Mouse (Mus musculus): ENCODE measurements around the gene Slc27a1. TPM values are rescaled to one million over a fixed set of nuclear protein-coding genes. Genes with fewer than 3 reads are reported as not detected.

Gene Slc27a1
- polyA plus RNA-seq, 1 experiment from 2014 or later, result 50.5 TPM

DNA sequence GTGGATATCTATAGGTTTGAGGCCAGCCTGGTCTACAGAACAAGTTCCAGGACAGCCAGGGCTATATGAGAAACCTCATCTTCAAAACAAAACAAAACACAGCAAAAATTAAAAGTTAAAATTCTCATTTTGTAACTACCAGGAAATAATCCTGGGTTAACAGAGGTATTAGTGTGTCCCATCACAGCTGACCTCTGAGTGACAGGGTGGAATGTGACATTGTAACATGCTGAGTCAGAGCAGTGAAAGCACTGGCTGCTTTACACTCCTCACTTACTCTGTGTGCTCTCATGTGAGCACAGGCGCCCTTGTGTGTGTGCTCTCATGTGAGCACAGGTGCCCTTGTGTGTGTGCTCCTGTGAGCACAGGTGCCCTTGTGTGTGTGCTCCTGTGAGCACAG is 6.3 kb downstream of the Slc27a1 start:
- no peak for ATAC-seq (replicated peaks; ENCODE audit: low FRiP score, low read depth)
- Histone ChIP-seq H3K4me1 (replicated peaks; ENCODE audit: insufficient read depth, low read length) (no peaks in the 10 kb centered on the region; the same call in 1 of the 2 replicates), H3K9ac (ENCODE audit: low read depth, low read length) (no peak overlapping the region), H3K4me2 (ENCODE audit: low read length) (no peak overlapping the region), H3K27me3 (ENCODE audit: insufficient read depth, low read length) (no peaks in the 10 kb centered on the region), H3K36me3 (ENCODE audit: insufficient read depth, low read length) (no peaks in the 10 kb centered on the region), H3K27ac (no peak overlapping the region), H3K9me3 (replicated peaks; ENCODE audit: low read length) (no peaks in the 10 kb centered on the region), H3K4me3 (replicated peaks; ENCODE audit: low read depth, low read length) (no peak overlapping the region)
- no peak for DNase-seq (ENCODE audit: low spot score)
- WGBS, result 50% methylated on average over 1 of the region's 1 CpGs
- no peak for TF ChIP-seq CTCF (IDR thresholded peaks at IDR 0.05; ENCODE audit: low read depth)

DNA sequence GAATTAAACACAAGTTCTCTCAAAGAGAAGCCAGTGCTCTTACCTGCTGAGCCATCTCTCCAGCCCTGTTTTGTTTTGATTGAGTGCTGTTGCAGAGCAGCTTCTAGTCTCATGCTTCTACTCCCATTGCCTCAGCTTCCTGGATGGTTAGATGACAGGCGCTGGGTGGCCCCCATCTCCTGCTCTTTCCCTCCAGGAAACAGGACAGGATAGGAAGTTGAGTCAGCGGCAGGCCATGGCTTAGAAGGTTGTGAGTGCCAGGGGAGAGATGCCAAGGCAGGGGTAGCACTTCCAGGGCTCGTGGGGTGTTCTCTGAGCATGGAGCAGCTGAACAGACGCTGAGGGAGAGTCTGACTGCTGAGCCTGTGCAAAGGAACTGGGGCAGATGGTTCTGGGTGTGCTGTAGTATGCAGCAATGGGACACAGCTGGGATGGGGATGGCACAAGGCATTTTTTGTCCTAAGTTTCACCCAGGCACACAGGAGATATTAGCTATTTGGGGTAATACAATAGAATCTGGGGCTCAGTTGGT is 9.2 kb downstream of the Slc27a1 start:
- H3K9me3 ChIP-seq (replicated peaks; ENCODE audit: low read length), result no peaks in the 10 kb centered on the region
- no peak overlapping the region for H3K4me2 ChIP-seq (ENCODE audit: low read length)
- H3K27me3 ChIP-seq (ENCODE audit: insufficient read depth, low read length), result no peaks in the 10 kb centered on the region
- H3K9ac ChIP-seq (ENCODE audit: low read depth, low read length), result no peak overlapping the region
- 68% methylated on average over 4 of the region's 4 CpGs for WGBS
- no peak for TF ChIP-seq CTCF (IDR thresholded peaks at IDR 0.05; ENCODE audit: low read depth)
- DNase-seq (ENCODE audit: low spot score), result no peak
- no peaks in the 10 kb centered on the region for H3K4me1 ChIP-seq (replicated peaks; ENCODE audit: insufficient read depth, low read length)
- H3K27ac ChIP-seq, result no peak overlapping the region
- H3K4me3 ChIP-seq (replicated peaks; ENCODE audit: low read depth, low read length), result no peak overlapping the region
- ATAC-seq (replicated peaks; ENCODE audit: low FRiP score, low read depth), result no peak
- H3K36me3 ChIP-seq (ENCODE audit: insufficient read depth, low read length), result no peaks in the 10 kb centered on the region

DNA sequence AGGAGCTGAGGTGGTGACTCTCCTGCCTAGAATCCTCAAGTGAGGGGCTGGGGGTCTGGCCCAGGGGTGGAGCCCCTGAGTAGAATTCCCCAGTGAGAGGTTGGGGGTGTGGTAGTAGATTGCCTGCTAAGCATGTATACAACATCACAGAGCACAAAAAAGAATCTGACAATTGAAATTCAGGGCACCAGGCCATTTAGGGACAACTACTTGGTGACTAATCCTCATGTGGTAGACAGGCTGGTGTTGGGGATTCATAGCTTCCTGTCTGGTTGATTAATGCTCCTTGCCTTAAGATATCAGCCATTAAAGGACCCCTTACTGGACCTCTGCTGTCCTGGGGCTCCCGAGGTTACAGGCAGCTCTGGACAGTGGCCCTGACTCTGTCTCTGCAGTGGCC is 10.3 kb downstream of the Slc27a1 start:
- Histone ChIP-seq H3K4me3 (replicated peaks; ENCODE audit: low read depth, low read length) (no peak overlapping the region), H3K4me1 (replicated peaks; ENCODE audit: insufficient read depth, low read length) (no peaks in the 10 kb centered on the region), H3K27ac (no peak overlapping the region), H3K36me3 (ENCODE audit: insufficient read depth, low read length) (peaks cover under 1% of the 10 kb centered on the region; the same call in 1 of the 2 replicates), H3K9me3 (replicated peaks; ENCODE audit: low read length) (no peaks in the 10 kb centered on the region), H3K4me2 (ENCODE audit: low read length) (no peak overlapping the region), H3K27me3 (ENCODE audit: insufficient read depth, low read length) (no peaks in the 10 kb centered on the region), H3K9ac (ENCODE audit: low read depth, low read length) (no peak overlapping the region)
- WGBS, result 46% methylated on average over 1 of the region's 1 CpGs
- ATAC-seq (replicated peaks; ENCODE audit: low FRiP score, low read depth) (no peak), DNase-seq (ENCODE audit: low spot score) (no peak)
- TF ChIP-seq CTCF (IDR thresholded peaks at IDR 0.05; ENCODE audit: low read depth), result no peak

DNA sequence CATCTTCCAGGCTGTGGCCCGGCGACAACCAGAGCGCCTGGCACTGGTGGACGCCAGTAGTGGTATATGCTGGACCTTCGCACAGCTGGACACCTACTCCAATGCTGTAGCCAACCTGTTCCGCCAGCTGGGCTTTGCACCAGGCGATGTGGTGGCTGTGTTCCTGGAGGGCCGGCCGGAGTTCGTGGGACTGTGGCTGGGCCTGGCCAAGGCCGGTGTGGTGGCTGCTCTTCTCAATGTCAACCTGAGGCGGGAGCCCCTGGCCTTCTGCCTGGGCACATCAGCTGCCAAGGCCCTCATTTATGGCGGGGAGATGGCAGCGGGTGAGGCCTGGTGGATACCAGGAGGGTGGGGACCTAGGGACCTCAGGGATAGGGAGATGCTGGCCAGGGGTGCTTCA is 10.8 kb downstream of the Slc27a1 start:
- Histone ChIP-seq H3K27ac (no peak overlapping the region), H3K4me2 (ENCODE audit: low read length) (no peak overlapping the region), H3K9me3 (replicated peaks; ENCODE audit: low read length) (no peaks in the 10 kb centered on the region), H3K4me1 (replicated peaks; ENCODE audit: insufficient read depth, low read length) (no peaks in the 10 kb centered on the region), H3K36me3 (ENCODE audit: insufficient read depth, low read length) (peaks cover 5% of the 10 kb centered on the region; the same call in 1 of the 2 replicates), H3K4me3 (replicated peaks; ENCODE audit: low read depth, low read length) (no peak overlapping the region), H3K27me3 (ENCODE audit: insufficient read depth, low read length) (no peaks in the 10 kb centered on the region), H3K9ac (ENCODE audit: low read depth, low read length) (no peak overlapping the region)
- no peak for TF ChIP-seq CTCF (IDR thresholded peaks at IDR 0.05; ENCODE audit: low read depth)
- 91% methylated on average over 14 of the region's 14 CpGs for WGBS
- DNase-seq (ENCODE audit: low spot score) (no peak), ATAC-seq (replicated peaks; ENCODE audit: low FRiP score, low read depth) (no peak)

DNA sequence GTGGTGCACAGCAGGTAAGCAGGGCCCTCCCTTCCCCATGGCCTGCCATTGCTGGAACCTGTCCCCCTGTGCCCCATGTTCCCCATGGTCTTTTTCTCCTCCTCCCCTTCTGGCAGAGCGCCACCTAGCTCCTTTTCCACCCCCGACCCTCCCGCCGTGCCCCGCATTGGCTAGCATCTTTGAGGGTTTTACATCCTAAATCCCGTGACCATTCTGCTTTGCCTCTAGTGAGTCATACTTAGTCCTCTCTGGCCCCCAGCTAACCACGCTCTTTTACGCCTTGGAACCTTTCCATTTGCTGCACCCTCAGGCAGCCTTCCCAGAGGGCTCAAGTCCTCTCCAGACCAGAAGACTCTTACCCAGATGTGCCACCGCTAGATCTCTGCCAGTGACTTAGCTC is 11.5 kb downstream of the Slc27a1 start:
- no peak for ATAC-seq (replicated peaks; ENCODE audit: low FRiP score, low read depth)
- Histone ChIP-seq H3K27me3 (ENCODE audit: insufficient read depth, low read length) (no peaks in the 10 kb centered on the region), H3K4me2 (ENCODE audit: low read length) (no peak overlapping the region), H3K36me3 (ENCODE audit: insufficient read depth, low read length) (peaks cover 12% of the 10 kb centered on the region; the same call in 1 of the 2 replicates), H3K27ac (no peak overlapping the region), H3K9me3 (replicated peaks; ENCODE audit: low read length) (no peaks in the 10 kb centered on the region), H3K9ac (ENCODE audit: low read depth, low read length) (no peak overlapping the region), H3K4me1 (replicated peaks; ENCODE audit: insufficient read depth, low read length) (no peaks in the 10 kb centered on the region), H3K4me3 (replicated peaks; ENCODE audit: low read depth, low read length) (no peak overlapping the region)
- no peak for DNase-seq (ENCODE audit: low spot score)
- TF ChIP-seq CTCF (IDR thresholded peaks at IDR 0.05; ENCODE audit: low read depth), result no peak
- 65% methylated on average over 9 of the region's 9 CpGs for WGBS

DNA sequence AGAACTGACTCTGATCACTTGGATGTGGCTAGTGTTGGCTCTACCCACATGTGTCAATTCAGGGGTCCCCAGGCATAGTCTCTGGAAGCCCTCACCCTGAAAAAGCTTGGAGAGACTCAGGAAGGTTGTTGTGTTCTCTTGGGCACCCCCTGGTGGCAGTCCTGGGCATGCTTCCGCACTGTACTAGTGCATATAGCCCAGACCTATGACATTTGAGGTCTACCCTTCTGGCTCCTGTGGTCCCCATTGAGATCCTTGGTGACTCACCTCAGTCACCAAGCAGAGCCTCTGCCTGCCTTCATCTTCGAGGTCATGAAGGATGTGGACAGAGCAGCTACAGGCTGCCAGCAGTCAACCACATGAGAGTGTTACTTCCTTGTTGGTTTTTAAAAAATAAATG is 18.2 kb downstream of the Slc27a1 start:
- peak; percentile 75 for TF ChIP-seq CTCF (IDR thresholded peaks at IDR 0.05; ENCODE audit: low read depth)
- Histone ChIP-seq H3K27me3 (ENCODE audit: insufficient read depth, low read length) (no peaks in the 10 kb centered on the region), H3K4me1 (replicated peaks; ENCODE audit: insufficient read depth, low read length) (no peaks in the 10 kb centered on the region), H3K9ac (ENCODE audit: low read depth, low read length) (no peak overlapping the region), H3K4me3 (replicated peaks; ENCODE audit: low read depth, low read length) (no peak overlapping the region), H3K9me3 (replicated peaks; ENCODE audit: low read length) (no peaks in the 10 kb centered on the region), H3K27ac (no peak overlapping the region), H3K36me3 (ENCODE audit: insufficient read depth, low read length) (peaks cover 15% of the 10 kb centered on the region; the same call in 1 of the 2 replicates), H3K4me2 (ENCODE audit: low read length) (no peak overlapping the region)
- WGBS, result 74% methylated on average over 2 of the region's 2 CpGs
- DNase-seq (ENCODE audit: low spot score), result peak; percentile 58
- no peak for ATAC-seq (replicated peaks; ENCODE audit: low FRiP score, low read depth)

DNA sequence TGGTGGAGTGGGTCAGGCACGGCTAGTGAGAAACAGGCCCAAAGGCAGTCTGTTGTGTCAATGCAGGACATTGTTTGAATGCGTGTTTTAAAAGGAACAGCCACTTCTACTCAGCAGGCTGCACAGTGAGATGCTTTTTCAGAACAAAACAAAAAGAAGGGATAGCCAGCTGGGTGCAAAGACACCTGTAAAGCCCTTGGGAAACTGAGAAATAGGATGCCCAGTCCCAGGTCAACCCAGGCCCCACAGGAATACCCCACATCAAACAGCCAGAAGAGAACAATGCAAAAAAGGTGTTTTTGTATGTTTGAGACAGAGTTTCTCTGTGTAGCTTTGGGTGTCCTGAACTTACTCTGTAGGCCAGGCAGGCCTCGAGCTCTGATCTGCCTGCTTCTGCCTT is 20.1 kb downstream of the Slc27a1 start:
- H3K27ac ChIP-seq, result no peak overlapping the region
- no peak for DNase-seq (ENCODE audit: low spot score)
- no peak overlapping the region for H3K4me2 ChIP-seq (ENCODE audit: low read length)
- H3K36me3 ChIP-seq (ENCODE audit: insufficient read depth, low read length), result peaks cover 15% of the 10 kb centered on the region; the same call in 1 of the 2 replicates
- ATAC-seq (replicated peaks; ENCODE audit: low FRiP score, low read depth), result no peak
- no peaks in the 10 kb centered on the region for H3K9me3 ChIP-seq (replicated peaks; ENCODE audit: low read length)
- no peak overlapping the region for H3K9ac ChIP-seq (ENCODE audit: low read depth, low read length)
- no peaks in the 10 kb centered on the region for H3K27me3 ChIP-seq (ENCODE audit: insufficient read depth, low read length)
- no peak for TF ChIP-seq CTCF (IDR thresholded peaks at IDR 0.05; ENCODE audit: low read depth)
- H3K4me3 ChIP-seq (replicated peaks; ENCODE audit: low read depth, low read length), result no peak overlapping the region
- peaks cover 12% of the 10 kb centered on the region; the same call in 1 of the 2 replicates for H3K4me1 ChIP-seq (replicated peaks; ENCODE audit: insufficient read depth, low read length)
- 77% methylated on average over 3 of the region's 3 CpGs for WGBS
